Mouse (Mus musculus) megakaryocyte, embryonic 14.5 days (primary cell): ENCODE results near the gene Eya2. TPM values are rescaled to one million over a fixed set of nuclear protein-coding genes. Genes with fewer than 3 reads are reported as not detected.

Experiments used
- H3K27me3 ChIP-seq: replicated peaks from 2 replicates; pipeline ENCODE3; 2012; ENCODE audit warnings: inconsistent platforms
- H3K36me3 ChIP-seq: replicated peaks from 2 replicates; pipeline ENCODE3; 2012; ENCODE audit warnings: low read length, inconsistent platforms, mixed read lengths
- H3K4me1 ChIP-seq: 2 replicates; pipeline ENCODE4 v1.6.1; 2012; ENCODE audit warnings: inconsistent platforms
- H3K4me3 ChIP-seq: replicated peaks from 2 replicates; pipeline ENCODE3; 2012; ENCODE audit warnings: moderate library complexity, mild to moderate bottlenecking, inconsistent platforms
- H3K9me3 ChIP-seq: 2 replicates; pipeline ENCODE4 v1.6.1; 2012; ENCODE audit warnings: inconsistent platforms
- FLI1 ChIP-seq: IDR thresholded peaks from 2 replicates; pipeline ENCODE4 v1.6.1; 2012; ENCODE audit warnings: low read length, inconsistent platforms, mixed read lengths
- GATA1 ChIP-seq: IDR thresholded peaks from 3 replicates; pipeline ENCODE4 v1.6.1; 2012; ENCODE audit warnings: mixed read lengths, low read length, inconsistent platforms, borderline replicate concordance
- polyA plus RNA-seq: library from polyadenylated mRNA; stranded (reverse); fragments of >175 nt; gene quantifications from 2 replicates; pipeline ENCODE4 v1.2.3, GENCODE M21; 2012; ENCODE audit warnings: low replicate concordance; ENCODE audit not compliant: insufficient read depth

Eya2 gene
- polyA plus RNA-seq, 1 experiment = 16.3 TPM

DNA sequence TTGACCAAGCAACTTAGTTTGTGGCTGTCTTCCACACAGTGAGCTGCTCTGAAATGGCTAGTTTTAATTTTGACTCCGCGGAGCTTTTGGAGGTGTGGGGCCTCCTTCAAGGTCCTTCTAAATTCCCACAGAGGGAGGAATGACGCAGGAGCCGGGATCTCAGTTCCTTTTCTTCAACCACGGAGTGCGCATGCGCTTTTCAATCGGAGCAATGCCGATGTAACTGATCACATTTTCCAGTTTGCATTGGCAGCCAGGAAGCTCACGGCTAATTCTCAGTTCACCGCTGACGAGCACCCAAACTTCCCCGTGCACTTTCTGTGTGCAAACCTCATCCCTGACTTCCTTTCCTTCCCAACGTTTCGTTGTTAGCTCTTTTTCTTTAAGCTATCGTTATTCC is 4.1 kb upstream of the Eya2 start:
- TF ChIP-seq FLI1 (no peak), GATA1 (no peak)
- peaks cover 65% of the 10 kb centered on the region for H3K27me3 ChIP-seq
- H3K36me3 ChIP-seq = no peaks in the 10 kb centered on the region
- no peaks in the 10 kb centered on the region for H3K9me3 ChIP-seq
- peaks cover 24% of the 10 kb centered on the region for H3K4me1 ChIP-seq
- H3K4me3 ChIP-seq = no peak overlapping the region

DNA sequence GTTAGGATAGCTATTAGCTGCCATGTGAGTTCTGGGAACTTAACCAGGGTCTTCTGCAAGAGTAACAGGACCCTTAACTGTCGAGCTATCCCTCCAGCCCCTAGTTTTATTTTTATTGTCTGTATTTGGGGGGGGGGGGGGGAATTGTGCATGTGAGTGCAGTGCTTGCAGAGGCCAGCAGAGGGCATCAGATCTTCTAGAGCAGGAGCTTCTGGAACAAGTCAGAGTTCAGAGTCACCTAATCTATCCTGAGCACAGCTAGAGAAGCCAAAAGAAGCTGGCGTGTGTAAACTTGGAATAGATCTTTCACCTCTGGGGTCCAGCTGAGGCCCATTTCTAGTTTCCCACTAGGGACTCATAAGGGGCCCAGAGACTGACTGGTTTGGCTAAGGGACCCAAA is 1.1 kb upstream of the Eya2 start:
- no peak overlapping the region for H3K4me3 ChIP-seq
- H3K9me3 ChIP-seq = no peaks in the 10 kb centered on the region
- H3K27me3 ChIP-seq = peaks cover 68% of the 10 kb centered on the region
- peaks cover 35% of the 10 kb centered on the region for H3K4me1 ChIP-seq
- TF ChIP-seq GATA1 = no peak
- no peak for TF ChIP-seq FLI1
- no peaks in the 10 kb centered on the region for H3K36me3 ChIP-seq

DNA sequence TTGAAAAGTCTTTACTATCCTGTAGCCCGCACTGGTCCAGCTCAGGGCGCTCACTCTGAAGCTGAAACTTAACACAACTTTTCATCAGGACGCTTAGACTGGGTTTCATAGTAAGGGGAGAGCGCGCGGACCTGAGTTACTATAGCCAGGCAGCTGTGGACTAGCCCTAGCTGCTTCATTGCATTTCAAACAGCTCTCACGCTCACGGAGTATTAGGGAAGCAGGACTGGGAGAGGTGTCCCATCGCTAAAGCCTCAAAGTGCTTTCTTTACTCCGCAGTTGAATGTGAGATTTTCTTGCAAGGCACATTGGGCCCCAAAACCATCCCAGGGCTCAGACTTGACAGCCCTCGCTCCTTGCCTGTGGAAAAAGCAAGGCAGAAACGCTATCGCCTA is 841 bp downstream of the Eya2 start:
- TF ChIP-seq GATA1 (no peak), FLI1 (no peak)
- Histone ChIP-seq H3K9me3 (no peaks in the 10 kb centered on the region), H3K36me3 (no peaks in the 10 kb centered on the region), H3K4me1 (peaks cover 35% of the 10 kb centered on the region), H3K27me3 (peaks cover 70% of the 10 kb centered on the region), H3K4me3 (peak overlapping the region; percentile 92)

DNA sequence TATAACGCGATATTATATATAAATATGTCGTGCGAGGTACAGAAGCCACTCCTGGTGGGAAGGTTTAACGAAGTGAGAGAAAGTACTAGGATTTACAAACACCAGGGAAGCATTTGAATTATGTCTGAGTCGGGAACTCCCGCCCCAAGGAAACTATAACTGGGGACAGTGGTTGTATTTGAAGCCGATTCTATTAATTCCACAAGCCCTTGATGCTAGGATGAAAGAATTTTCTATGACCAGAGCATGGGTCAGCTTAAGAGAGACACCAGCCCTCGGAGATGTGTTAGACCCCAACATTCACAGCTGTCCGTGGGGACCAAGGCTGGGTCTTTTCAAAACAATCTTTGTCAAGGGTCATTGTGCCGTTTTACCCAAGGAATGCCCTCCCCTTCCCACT is 1.3 kb downstream of the Eya2 start:
- Histone ChIP-seq H3K27me3 (peaks cover 70% of the 10 kb centered on the region), H3K4me1 (peaks cover 35% of the 10 kb centered on the region), H3K9me3 (no peaks in the 10 kb centered on the region), H3K36me3 (no peaks in the 10 kb centered on the region), H3K4me3 (peak overlapping the region; percentile 3)
- TF ChIP-seq GATA1 (no peak), FLI1 (no peak)

DNA sequence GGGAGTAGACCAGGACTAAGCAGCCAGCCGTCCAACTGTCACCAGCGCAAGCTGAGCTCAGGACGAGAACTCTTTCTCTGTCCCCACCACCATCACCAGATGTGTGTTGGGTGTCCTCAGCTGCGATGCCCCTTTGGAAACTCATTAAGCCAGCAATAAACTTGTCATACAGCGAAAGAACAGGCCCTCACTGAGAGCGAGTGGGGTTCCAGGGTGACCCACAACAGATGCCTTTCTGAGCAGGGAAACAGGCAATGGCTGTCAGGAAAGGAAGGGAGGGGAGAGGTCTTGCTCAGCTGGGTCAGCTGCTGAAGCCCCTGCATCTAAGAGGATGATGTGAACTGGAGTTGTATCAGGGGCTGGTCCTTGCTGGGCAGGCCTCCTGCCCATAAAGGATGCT is 2.7 kb downstream of the Eya2 start:
- TF ChIP-seq FLI1 (no peak), GATA1 (no peak)
- Histone ChIP-seq H3K9me3 (no peaks in the 10 kb centered on the region), H3K4me1 (peaks cover 43% of the 10 kb centered on the region), H3K36me3 (no peaks in the 10 kb centered on the region), H3K27me3 (peaks cover 69% of the 10 kb centered on the region), H3K4me3 (no peak overlapping the region)

GRCm38 (mm10) chr2:165598139-165598538 is 3.3 kb downstream of the Eya2 start:
- Histone ChIP-seq H3K4me1 (peaks cover 49% of the 10 kb centered on the region), H3K27me3 (peaks cover 69% of the 10 kb centered on the region), H3K4me3 (no peak overlapping the region), H3K36me3 (no peaks in the 10 kb centered on the region), H3K9me3 (no peaks in the 10 kb centered on the region)
- TF ChIP-seq FLI1 = no peak
- TF ChIP-seq GATA1 = no peak

DNA sequence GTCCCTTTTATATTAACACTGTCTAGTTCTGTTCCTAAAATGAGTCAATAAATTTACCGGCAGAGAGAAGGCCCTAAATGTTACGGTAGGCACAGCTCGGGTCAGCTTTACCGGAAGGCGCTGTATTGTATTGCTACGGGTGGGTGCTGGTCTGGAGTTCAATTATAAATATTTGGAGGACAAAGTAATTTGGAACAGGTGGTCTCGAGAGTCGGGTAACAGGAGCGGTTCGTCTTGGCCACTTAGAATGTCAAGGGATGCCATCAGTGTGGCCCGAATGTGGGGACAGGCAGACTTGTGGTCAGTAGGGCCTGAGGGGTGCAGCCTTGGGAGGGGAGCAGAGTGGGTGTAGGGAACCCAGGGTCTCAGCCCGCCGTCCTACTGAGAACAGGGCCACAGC is 4.7 kb downstream of the Eya2 start:
- Histone ChIP-seq H3K4me1 (peaks cover 48% of the 10 kb centered on the region), H3K27me3 (peaks cover 65% of the 10 kb centered on the region), H3K36me3 (no peaks in the 10 kb centered on the region), H3K4me3 (no peak overlapping the region), H3K9me3 (no peaks in the 10 kb centered on the region)
- no peak for TF ChIP-seq FLI1
- no peak for TF ChIP-seq GATA1

DNA sequence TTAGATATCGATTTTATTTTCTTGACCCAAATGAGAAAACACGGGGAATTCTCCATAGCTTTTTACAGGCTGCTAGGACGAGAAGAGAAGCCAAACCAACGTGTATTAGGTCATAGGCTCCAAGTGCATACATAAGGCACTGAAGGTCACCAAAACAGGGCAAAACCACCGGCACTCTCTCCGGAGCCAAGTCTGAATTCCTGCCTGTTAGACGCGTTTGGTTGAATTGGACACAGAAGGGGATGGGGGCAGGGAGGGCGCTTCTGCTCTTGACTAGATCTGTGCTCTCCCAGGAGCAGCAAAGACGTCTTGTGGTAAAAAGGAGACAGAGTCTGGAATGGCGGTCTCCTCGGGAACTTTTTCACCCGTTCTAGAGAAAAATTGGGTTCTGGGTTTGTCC is 6.1 kb downstream of the Eya2 start:
- Histone ChIP-seq H3K4me3 (no peak overlapping the region), H3K9me3 (no peaks in the 10 kb centered on the region), H3K27me3 (peaks cover 52% of the 10 kb centered on the region), H3K36me3 (no peaks in the 10 kb centered on the region), H3K4me1 (peaks cover 35% of the 10 kb centered on the region)
- no peak for TF ChIP-seq GATA1
- TF ChIP-seq FLI1 = no peak

DNA sequence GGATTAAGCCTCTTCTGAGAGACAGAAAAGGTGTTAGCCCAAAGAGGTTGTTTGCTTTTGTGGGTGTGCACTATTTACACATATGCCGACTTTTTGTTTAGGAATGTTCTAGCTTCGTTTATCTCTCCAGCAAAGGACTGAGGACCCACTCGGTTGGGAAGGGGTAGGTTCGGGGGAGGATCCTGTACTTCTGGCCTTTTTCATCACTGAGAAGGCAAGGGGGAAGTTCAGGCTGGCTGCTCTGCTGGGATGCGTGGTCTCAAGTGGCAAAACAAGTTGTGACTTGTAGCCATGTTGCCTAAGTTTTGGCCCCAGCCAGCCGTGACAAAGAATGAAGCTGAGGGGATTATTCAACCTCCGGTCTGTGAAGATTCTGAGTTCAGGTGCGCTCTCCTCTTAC is 6.8 kb downstream of the Eya2 start:
- no peak for TF ChIP-seq FLI1
- no peaks in the 10 kb centered on the region for H3K36me3 ChIP-seq
- peaks cover 37% of the 10 kb centered on the region for H3K4me1 ChIP-seq
- no peak overlapping the region for H3K4me3 ChIP-seq
- no peaks in the 10 kb centered on the region for H3K9me3 ChIP-seq
- peaks cover 50% of the 10 kb centered on the region for H3K27me3 ChIP-seq

- TF ChIP-seq FLI1 (no peak), GATA1 (no peak)
- Histone ChIP-seq H3K27me3 (peaks cover 42% of the 10 kb centered on the region), H3K4me3 (peak overlapping the region; percentile 51), H3K4me1 (peaks cover 43% of the 10 kb centered on the region), H3K36me3 (no peaks in the 10 kb centered on the region), H3K9me3 (no peaks in the 10 kb centered on the region)
Observed at GRCm38 (mm10) chr2:165603775-165604174, 8.9 kb downstream of the Eya2 start.
